Mouse (Mus musculus): Measurements from ENCODE around the gene Plac8. TPM values are rescaled to one million over a fixed set of nuclear protein-coding genes. Genes with fewer than 3 reads are reported as not detected.

Plac8 gene
- polyA plus RNA-seq, 1 experiment = 87.4 TPM

- Histone ChIP-seq H3K4me1 (ENCODE audit: control insufficient read depth, insufficient read depth, low read length) (no peaks in the 10 kb centered on the region; the same call in 1 of the 2 replicates), H3K4me3 (replicated peaks; ENCODE audit: extremely low read depth, low read depth, low read length) (no peak overlapping the region)
- TF ChIP-seq CTCF (IDR thresholded peaks at IDR 0.05; ENCODE audit: insufficient read depth, low read length) (no peak), POLR2A (IDR thresholded peaks at IDR 0.05; ENCODE audit: borderline replicate concordance, extremely low read depth, low read depth, low read length) (no peak)
- WGBS = 88% methylated on average over 9 of the region's 9 CpGs
- no peak for DNase-seq
Observed at GRCm38 (mm10) chr5:100598961-100599463, 27.0 kb upstream of the Plac8 start.

- WGBS = 64% methylated on average over 11 of the region's 11 CpGs
- TF ChIP-seq POLR2A (IDR thresholded peaks at IDR 0.05; ENCODE audit: borderline replicate concordance, extremely low read depth, low read depth, low read length) (no peak), CTCF (IDR thresholded peaks at IDR 0.05; ENCODE audit: insufficient read depth, low read length) (no peak)
Observed at GRCm38 (mm10) chr5:100597886-100598485, 25.9 kb upstream of the Plac8 start.

DNA sequence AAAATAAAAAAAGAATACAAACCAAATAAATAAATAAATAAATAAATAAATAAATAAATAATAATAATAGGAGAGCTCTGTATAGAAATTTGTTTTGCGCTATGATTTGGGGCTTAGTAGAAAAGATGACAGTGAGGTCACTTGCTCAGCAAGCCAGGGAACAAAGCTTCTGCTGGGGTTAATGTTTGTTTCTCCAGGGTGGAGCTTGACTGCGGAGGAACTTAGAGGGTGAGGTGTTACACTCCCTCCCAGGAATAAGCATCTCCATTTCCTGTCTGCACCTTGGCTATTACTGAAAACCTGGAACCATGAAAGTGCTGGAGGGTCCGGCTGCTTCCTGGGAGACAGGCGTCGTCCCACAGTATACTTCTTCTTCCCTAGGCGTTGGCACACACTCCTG is 24.0 kb upstream of the Plac8 start:
- Histone ChIP-seq H3K4me3 (replicated peaks; ENCODE audit: extremely low read depth, low read depth, low read length) (no peak overlapping the region), H3K4me1 (ENCODE audit: control insufficient read depth, insufficient read depth, low read length) (no peaks in the 10 kb centered on the region)
- WGBS = 62% methylated on average over 6 of the region's 6 CpGs
- DNase-seq = no peak
- TF ChIP-seq CTCF (IDR thresholded peaks at IDR 0.05; ENCODE audit: insufficient read depth, low read length) (no peak), POLR2A (IDR thresholded peaks at IDR 0.05; ENCODE audit: borderline replicate concordance, extremely low read depth, low read depth, low read length) (no peak)

More at GRCm38 (mm10) chr5:100597886-100598485, 25.9 kb upstream of the Plac8 start:
- H3K4me3 ChIP-seq (replicated peaks; ENCODE audit: extremely low read depth, low read depth, low read length) = no peak overlapping the region
- no peak for DNase-seq
- no peaks in the 10 kb centered on the region for H3K4me1 ChIP-seq (ENCODE audit: control insufficient read depth, insufficient read depth, low read length)

DNA sequence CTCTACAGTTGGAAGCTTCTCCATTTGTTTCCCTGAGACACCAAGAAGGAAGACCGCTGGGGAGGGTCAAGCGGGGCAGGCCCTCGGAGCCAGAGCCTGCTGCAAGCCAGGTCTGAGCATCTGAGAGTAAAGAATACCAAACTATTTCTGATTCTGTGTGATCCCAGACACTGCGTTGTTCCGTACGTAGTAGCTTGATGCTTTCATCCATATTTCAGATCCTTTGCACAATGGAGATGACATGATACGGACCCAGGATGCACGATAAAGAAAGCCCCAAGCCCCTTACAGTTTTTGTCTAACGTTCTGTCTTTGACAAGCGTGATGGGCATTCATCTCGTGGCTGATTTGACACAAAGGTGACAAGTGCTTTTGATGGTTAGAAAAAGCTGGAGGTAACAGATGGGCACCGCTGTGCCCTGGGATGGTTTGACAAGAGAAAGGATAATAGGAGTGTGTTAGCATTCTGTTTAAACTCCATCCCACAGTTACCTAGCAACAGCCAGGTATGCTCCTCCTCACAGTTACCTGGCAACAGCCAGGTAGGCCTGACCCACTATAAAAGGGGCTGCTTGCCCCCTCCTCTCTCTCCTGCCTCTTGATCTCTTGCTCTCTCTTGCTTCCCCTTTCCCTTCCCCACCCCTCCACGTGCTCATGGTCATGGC is 22.9 kb upstream of the Plac8 start:
- no peaks in the 10 kb centered on the region for H3K4me1 ChIP-seq (ENCODE audit: control insufficient read depth, insufficient read depth, low read length)
- no peak for TF ChIP-seq POLR2A (IDR thresholded peaks at IDR 0.05; ENCODE audit: borderline replicate concordance, extremely low read depth, low read depth, low read length)
- TF ChIP-seq CTCF (IDR thresholded peaks at IDR 0.05; ENCODE audit: insufficient read depth, low read length) = no peak
- DNase-seq = no peak
- 85% methylated on average over 13 of the region's 13 CpGs for WGBS
- H3K4me3 ChIP-seq (replicated peaks; ENCODE audit: extremely low read depth, low read depth, low read length) = no peak overlapping the region

DNA sequence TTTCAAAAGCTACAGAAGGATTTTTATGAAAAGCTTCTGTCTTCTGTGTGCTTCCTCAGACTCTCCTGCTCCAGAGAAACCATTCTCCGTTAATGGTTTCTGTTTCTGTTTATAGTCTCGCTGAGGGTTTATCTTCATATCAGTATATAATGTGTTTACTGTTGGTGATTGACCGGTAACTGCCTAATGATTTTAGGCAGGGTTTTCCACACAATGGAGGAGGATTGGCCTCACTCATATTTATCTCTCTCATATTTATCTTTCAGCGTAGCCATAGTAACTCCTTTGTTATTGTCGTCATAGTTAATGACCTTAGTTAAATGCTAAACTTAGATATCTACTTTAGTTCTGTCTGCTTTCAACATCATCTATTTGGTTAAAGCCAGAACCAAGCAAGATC is 18.5 kb upstream of the Plac8 start:
- Histone ChIP-seq H3K4me1 (ENCODE audit: control insufficient read depth, insufficient read depth, low read length) (no peaks in the 10 kb centered on the region; the same call in 1 of the 2 replicates), H3K4me3 (replicated peaks; ENCODE audit: extremely low read depth, low read depth, low read length) (no peak overlapping the region)
- WGBS = 26% methylated on average over 5 of the region's 5 CpGs
- TF ChIP-seq CTCF (IDR thresholded peaks at IDR 0.05; ENCODE audit: insufficient read depth, low read length) (no peak), POLR2A (IDR thresholded peaks at IDR 0.05; ENCODE audit: borderline replicate concordance, extremely low read depth, low read depth, low read length) (no peak)
- DNase-seq = no peak

GRCm38 (mm10) chr5:100587626-100588025 is 15.6 kb upstream of the Plac8 start:
- WGBS = 9% methylated on average over 2 of the region's 2 CpGs
- DNase-seq = no peak
- TF ChIP-seq POLR2A (IDR thresholded peaks at IDR 0.05; ENCODE audit: borderline replicate concordance, extremely low read depth, low read depth, low read length) (no peak), CTCF (IDR thresholded peaks at IDR 0.05; ENCODE audit: insufficient read depth, low read length) (no peak)

DNA sequence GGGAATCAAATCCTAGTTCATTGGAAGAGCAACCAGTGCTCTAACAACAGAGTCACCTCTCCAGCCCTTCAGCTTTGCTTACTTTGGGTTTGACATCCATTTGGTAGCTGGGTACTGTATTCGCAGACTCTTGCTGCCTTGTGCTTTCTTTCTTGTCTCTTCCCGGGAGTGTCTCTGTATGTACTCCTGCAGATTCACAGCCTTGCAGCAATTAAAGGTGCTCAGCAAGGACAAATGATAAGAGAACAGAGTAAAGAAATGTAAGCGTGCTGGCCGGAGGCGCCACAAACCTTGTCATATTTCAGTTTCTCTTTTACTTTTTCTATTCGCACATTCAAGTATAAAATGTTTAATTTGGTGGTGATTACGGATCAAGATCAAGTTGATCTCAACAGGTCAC is 15.1 kb upstream of the Plac8 start:
- H3K4me3 ChIP-seq (replicated peaks; ENCODE audit: extremely low read depth, low read depth, low read length) = no peak overlapping the region
- WGBS = 74% methylated on average over 7 of the region's 7 CpGs
- no peaks in the 10 kb centered on the region; the same call in 1 of the 2 replicates for H3K4me1 ChIP-seq (ENCODE audit: control insufficient read depth, insufficient read depth, low read length)
- TF ChIP-seq CTCF (IDR thresholded peaks at IDR 0.05; ENCODE audit: insufficient read depth, low read length) (no peak), POLR2A (IDR thresholded peaks at IDR 0.05; ENCODE audit: borderline replicate concordance, extremely low read depth, low read depth, low read length) (no peak)
- DNase-seq = no peak

More at GRCm38 (mm10) chr5:100587626-100588025, 15.6 kb upstream of the Plac8 start:
- Histone ChIP-seq H3K4me3 (replicated peaks; ENCODE audit: extremely low read depth, low read depth, low read length) (no peak overlapping the region), H3K4me1 (ENCODE audit: control insufficient read depth, insufficient read depth, low read length) (no peaks in the 10 kb centered on the region; the same call in 1 of the 2 replicates)

- H3K4me1 ChIP-seq (ENCODE audit: control insufficient read depth, insufficient read depth, low read length) = no peaks in the 10 kb centered on the region; the same call in 1 of the 2 replicates
- TF ChIP-seq POLR2A (IDR thresholded peaks at IDR 0.05; ENCODE audit: borderline replicate concordance, extremely low read depth, low read depth, low read length) = no peak
- TF ChIP-seq CTCF (IDR thresholded peaks at IDR 0.05; ENCODE audit: insufficient read depth, low read length) = no peak
- no peak overlapping the region for H3K4me3 ChIP-seq (replicated peaks; ENCODE audit: extremely low read depth, low read depth, low read length)
- DNase-seq = no peak
- WGBS = 80% methylated on average over 3 of the region's 3 CpGs
Observed at GRCm38 (mm10) chr5:100585657-100586056, 13.6 kb upstream of the Plac8 start.

GRCm38 (mm10) chr5:100585206-100585644 is 13.2 kb upstream of the Plac8 start:
- no peak for DNase-seq
- Histone ChIP-seq H3K4me1 (ENCODE audit: control insufficient read depth, insufficient read depth, low read length) (no peaks in the 10 kb centered on the region; the same call in 1 of the 2 replicates), H3K4me3 (replicated peaks; ENCODE audit: extremely low read depth, low read depth, low read length) (no peak overlapping the region)
- 80% methylated on average over 8 of the region's 8 CpGs for WGBS
- no peak for TF ChIP-seq CTCF (IDR thresholded peaks at IDR 0.05; ENCODE audit: insufficient read depth, low read length)
- TF ChIP-seq POLR2A (IDR thresholded peaks at IDR 0.05; ENCODE audit: borderline replicate concordance, extremely low read depth, low read depth, low read length) = no peak

All from lung, adult 2 months (tissue).